Mouse (Mus musculus) testis, adult 2 months (tissue): ENCODE data around the gene Rcn2. TPM values are rescaled to one million over a fixed set of nuclear protein-coding genes. Genes with fewer than 3 reads are reported as not detected.

Experiments
- H3K27ac ChIP-seq: fragments of 200-500 bp; 2 replicates; pipeline ENCODE4 v1.5.1; 2012; ENCODE audit warnings: low read depth, low read length; ENCODE audit not compliant: control insufficient read depth, insufficient read depth
- H3K27me3 ChIP-seq: fragments of 200-500 bp; 2 replicates; pipeline ENCODE4 v1.6.1; 2012; ENCODE audit warnings: mild to moderate bottlenecking, low read length, moderate library complexity; ENCODE audit not compliant: control insufficient read depth, insufficient read depth
- H3K36me3 ChIP-seq: fragments of 200-500 bp; 2 replicates; pipeline ENCODE4 v1.6.1; 2012; ENCODE audit warnings: mild to moderate bottlenecking, low read length; ENCODE audit not compliant: control insufficient read depth, insufficient read depth
- H3K4me1 ChIP-seq: fragments of 200-500 bp; 2 replicates; pipeline ENCODE4 v1.6.1; 2012; ENCODE audit warnings: low read length; ENCODE audit not compliant: control insufficient read depth, insufficient read depth
- H3K4me3 ChIP-seq: fragments of 200-500 bp; 2 replicates; pipeline ENCODE4 v1.5.1; 2012; ENCODE audit warnings: low read depth, mild to moderate bottlenecking, low read length, moderate library complexity, mixed read lengths; ENCODE audit not compliant: control insufficient read depth
- CTCF ChIP-seq: fragments of 200-500 bp; IDR thresholded peaks from 2 replicates; pipeline ENCODE4 v1.5.1; 2012; ENCODE audit warnings: low read depth, mild to moderate bottlenecking, inconsistent platforms, low read length, moderate library complexity; ENCODE audit not compliant: control insufficient read depth, insufficient read depth, insufficient replicate concordance
- POLR2A ChIP-seq: fragments of 200-500 bp; IDR thresholded peaks from 2 replicates; pipeline ENCODE4 v1.6.1; 2012; ENCODE audit warnings: low read depth, mild to moderate bottlenecking, inconsistent platforms, low read length, moderate library complexity; ENCODE audit not compliant: control insufficient read depth
- polyA plus RNA-seq: library from polyadenylated mRNA; depleted of rRNA; stranded (reverse); fragments of >200 nt; gene quantifications from 2 replicates; pipeline ENCODE4 v1.2.3, GENCODE M21; 2012

Gene Rcn2
- polyA plus RNA-seq, 1 experiment = 18.6 TPM

- Histone ChIP-seq H3K27ac (peak overlapping the region; percentile 19), H3K4me3 (no peak overlapping the region), H3K27me3 (no peaks in the 10 kb centered on the region), H3K4me1 (peaks cover 15% of the 10 kb centered on the region), H3K36me3 (no peaks in the 10 kb centered on the region; the same call in 1 of the 2 replicates)
- TF ChIP-seq CTCF = no peak
- no peak for TF ChIP-seq POLR2A
Measured at GRCm38 (mm10) chr9:56075901-56076620, 34.4 kb downstream of the Rcn2 start.

- Histone ChIP-seq H3K4me1 (peaks cover 15% of the 10 kb centered on the region), H3K4me3 (no peak overlapping the region), H3K27ac (no peak overlapping the region), H3K36me3 (no peaks in the 10 kb centered on the region), H3K27me3 (no peaks in the 10 kb centered on the region)
- TF ChIP-seq POLR2A (no peak), CTCF (no peak)
Measured at GRCm38 (mm10) chr9:56079587-56079986, 37.9 kb downstream of the Rcn2 start.

GRCm38 (mm10) chr9:56086524-56086923, 44.9 kb downstream of the Rcn2 start:
- Histone ChIP-seq H3K27me3 (no peaks in the 10 kb centered on the region), H3K4me3 (no peak overlapping the region), H3K27ac (no peak overlapping the region), H3K36me3 (no peaks in the 10 kb centered on the region), H3K4me1 (peaks cover 10% of the 10 kb centered on the region)
- TF ChIP-seq POLR2A (no peak), CTCF (no peak)

GRCm38 (mm10) chr9:56089778-56090520, 48.3 kb downstream of the Rcn2 start, which contains the start of gene Pstpip1:
Gene Pstpip1 (plus strand): TSS chr9:56089962.
- Histone ChIP-seq H3K27ac (no peak within 1 kb of the TSS), H3K36me3 (no peaks in the 10 kb centered on the region), H3K27me3 (no peaks in the 10 kb centered on the region), H3K4me3 (peak within 1 kb of the TSS; percentile 38), H3K4me1 (peaks cover 10% of the 10 kb centered on the region)
- TF ChIP-seq CTCF (no peak), POLR2A (no peak)

GRCm38 (mm10) chr9:56090546-56091225, 49.0 kb downstream of the Rcn2 start:
- Histone ChIP-seq H3K27me3 (no peaks in the 10 kb centered on the region), H3K27ac (no peak overlapping the region), H3K36me3 (no peaks in the 10 kb centered on the region), H3K4me3 (no peak overlapping the region), H3K4me1 (peaks cover 10% of the 10 kb centered on the region)
- TF ChIP-seq POLR2A (no peak), CTCF (no peak)

- no peaks in the 10 kb centered on the region for H3K36me3 ChIP-seq
- peaks cover 10% of the 10 kb centered on the region for H3K4me1 ChIP-seq
- TF ChIP-seq CTCF (peak; percentile 47; the same call in 1 of the 2 replicates), POLR2A (no peak)
- H3K27ac ChIP-seq = no peak overlapping the region
- H3K27me3 ChIP-seq = no peaks in the 10 kb centered on the region
- no peak overlapping the region for H3K4me3 ChIP-seq
Measured at GRCm38 (mm10) chr9:56092102-56092501, 50.5 kb downstream of the Rcn2 start.

- H3K36me3 ChIP-seq = no peaks in the 10 kb centered on the region
- H3K27me3 ChIP-seq = no peaks in the 10 kb centered on the region
- TF ChIP-seq POLR2A (no peak), CTCF (no peak)
- no peaks in the 10 kb centered on the region; the same call in 1 of the 2 replicates for H3K4me1 ChIP-seq
- no peak overlapping the region for H3K4me3 ChIP-seq
- H3K27ac ChIP-seq = no peak overlapping the region
Measured at GRCm38 (mm10) chr9:56097584-56098298, 56.1 kb downstream of the Rcn2 start.
